Mouse (Mus musculus): ENCODE measurements around the gene H2afy.

DNA sequence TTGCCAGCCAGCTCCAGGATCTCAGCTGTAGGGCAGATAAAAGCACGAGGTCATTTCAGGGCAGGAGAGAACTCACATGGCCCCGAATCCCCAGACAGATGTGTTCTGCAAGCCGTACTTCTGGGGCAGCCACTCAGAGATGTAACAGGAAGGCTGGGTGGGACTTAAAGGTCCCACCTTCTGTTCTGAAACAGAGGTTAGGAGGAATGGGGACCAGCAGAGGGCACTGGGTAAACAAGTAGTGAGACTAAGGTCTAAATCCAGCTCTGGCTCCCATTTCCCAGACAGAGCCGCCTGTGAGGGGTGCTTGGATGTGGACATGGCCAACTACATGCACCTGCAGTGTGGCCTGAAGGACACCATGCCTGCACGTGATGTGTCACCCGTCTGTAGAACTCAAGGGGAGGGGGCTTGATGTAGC is 31.2 kb downstream of the H2afy start:
- TF ChIP-seq GATA1 (IDR thresholded peaks at IDR 0.05; ENCODE audit: borderline replicate concordance, low read length) (no peak), FLI1 (IDR thresholded peaks at IDR 0.05; ENCODE audit: low read length) (no peak)

All from megakaryocyte, embryonic 14.5 days (primary cell).